Mouse (Mus musculus) ovary, adult 18-20 months (tissue): ENCODE measurements at regions not wholly inside any gene's neighbourhood (a gene's known extent, or its start where the extent isn't known, plus 50 kb on each side); places are given as distances from the start of the nearest gene placed in this dataset.

ENCODE experiments used
- DNase-seq: peaks from one replicate; pipeline ENCODE4 v3.0.0; 2022; ENCODE audit warnings: low spot score, mixed read lengths

- DNase-seq = no peak
Observed at GRCm38 (mm10) chr5:90164434-90164833, 59.4 kb downstream of the Cox18 start.

- no peak for DNase-seq
Observed at GRCm38 (mm10) chr5:90163033-90163859, 60.6 kb downstream of the Cox18 start.

GRCm38 (mm10) chr5:90160281-90160680, 63.5 kb downstream of the Cox18 start:
- no peak for DNase-seq

GRCm38 (mm10) chr5:90156522-90156921, 67.3 kb downstream of the Cox18 start:
- DNase-seq = no peak

- peak; percentile 28 for DNase-seq
Observed at GRCm38 (mm10) chr5:90149611-90150532, 73.9 kb downstream of the Cox18 start.

- no peak for DNase-seq
Observed at GRCm38 (mm10) chr5:90135971-90136370, 87.8 kb downstream of the Cox18 start.

- DNase-seq = no peak
Observed at GRCm38 (mm10) chr5:90107036-90107435, 116.8 kb downstream of the Cox18 start.

- DNase-seq = no peak
Observed at GRCm38 (mm10) chr5:90104672-90105071, 119.1 kb downstream of the Cox18 start.

GRCm38 (mm10) chr5:90088541-90088940, 135.3 kb downstream of the Cox18 start:
- no peak for DNase-seq

GRCm38 (mm10) chr5:90086491-90086890, 137.3 kb downstream of the Cox18 start:
- DNase-seq = no peak

- no peak for DNase-seq
Observed at GRCm38 (mm10) chr5:90077025-90077536, 146.7 kb downstream of the Cox18 start.

- DNase-seq = peak; percentile 2
Observed at GRCm38 (mm10) chr5:90075629-90076349, 148.0 kb downstream of the Cox18 start.

GRCm38 (mm10) chr5:90071806-90072205, 152.0 kb downstream of the Cox18 start:
- DNase-seq = no peak

GRCm38 (mm10) chr5:90068601-90069000, 155.2 kb downstream of the Cox18 start:
- no peak for DNase-seq

GRCm38 (mm10) chr5:90067817-90068216, 156.0 kb downstream of the Cox18 start:
- no peak for DNase-seq

- DNase-seq = no peak
Observed at GRCm38 (mm10) chr5:90065884-90066615, 157.8 kb downstream of the Cox18 start.

- no peak for DNase-seq
Observed at GRCm38 (mm10) chr5:90055686-90056085, 168.1 kb downstream of the Cox18 start.

- no peak for DNase-seq
Observed at GRCm38 (mm10) chr5:90052516-90052915, 169.4 kb upstream of the Adamts3 start.

GRCm38 (mm10) chr5:90049856-90050255, 166.7 kb upstream of the Adamts3 start:
- DNase-seq = no peak

- no peak for DNase-seq
Observed at GRCm38 (mm10) chr5:90042781-90043180, 159.6 kb upstream of the Adamts3 start.

- peak; percentile 5 for DNase-seq
Observed at GRCm38 (mm10) chr5:90033103-90033502, 150.0 kb upstream of the Adamts3 start.
